Mouse (Mus musculus): Measurements from ENCODE around the gene Pdzd2.

- no peak for TF ChIP-seq CTCF (IDR thresholded peaks at IDR 0.05; ENCODE audit: control insufficient read depth, insufficient read depth, insufficient replicate concordance, low read depth, low read length)
- no peak for TF ChIP-seq POLR2A (IDR thresholded peaks at IDR 0.05; ENCODE audit: control insufficient read depth, low read depth, low read length)
Measured at GRCm38 (mm10) chr15:12520292-12520691, 219.4 kb downstream of the Pdzd2 start.

Data from testis, adult 2 months (tissue).